Mouse (Mus musculus) gastrocnemius, postnatal 14 days (tissue): ENCODE results near the gene Gkap1. TPM values are rescaled to one million over a fixed set of nuclear protein-coding genes. Genes with fewer than 3 reads are reported as not detected.

Source experiments
- microRNA-seq, 2 experiments: library from miRNA; unstranded; fragments of <30 nt; microRNA quantifications; one replicate each; pipeline ENCODE4 v1.2.0; 2021
- total RNA-seq, 2 experiments: library from RNA; stranded (reverse); gene quantifications; 2 replicates each; pipeline ENCODE4 v1.2.3; 2021

The Gkap1 gene
- total RNA-seq, 2 experiments from 2014 or later = 15.8 to 17.4 TPM

Small RNA genes lying within 50 kb of the gene (microRNA-seq; reads per million reads assigned to microRNA genes)
- 0 reads per million in 2 experiments for gene Mir6369

Other genes starting within 250 kb of the Gkap1 start
- gene Klhl3, start 162.1 kb downstream of the Gkap1 start, total RNA-seq = 1 to 10 TPM; 1.0 to 1.2 TPM
- 10 to 100 TPM; 57.3 to 65.1 TPM for gene Hnrnpa0, start 147.1 kb downstream of the Gkap1 start, total RNA-seq
- gene Idnk, start 118.0 kb downstream of the Gkap1 start, total RNA-seq = 10 to 100 TPM in 1 of 2 experiments, 1 to 10 TPM in 1; 9.0 to 10.2 TPM
- 10 to 100 TPM; 40.7 to 43.2 TPM for gene Ubqln1, start 60.0 kb downstream of the Gkap1 start, total RNA-seq
- under 1 TPM; 0.07 to 0.33 TPM for gene Kif27, start 83.4 kb upstream of the Gkap1 start, total RNA-seq
- 10 to 100 TPM; 10.1 to 10.5 TPM for gene 2210016F16Rik, start 109.5 kb upstream of the Gkap1 start, total RNA-seq
- gene Rmi1, start 126.5 kb upstream of the Gkap1 start, total RNA-seq = 1 to 10 TPM; 5.1 to 5.4 TPM
- 100 to 1,000 TPM; 334 to 386 TPM for gene Hnrnpk, start 127.6 kb upstream of the Gkap1 start, total RNA-seq